Mouse (Mus musculus): ENCODE measurements at regions not wholly inside any gene's neighbourhood (a gene's known extent, or its start where the extent isn't known, plus 50 kb on each side); places are given as distances from the start of the nearest gene placed in this dataset.
"Not testable (repeated sequence)": the region's sequence is repeated elsewhere in the genome, so short reads cannot be mapped to it uniquely, and the experiment has no call there.

- H3K4me1 ChIP-seq (ENCODE audit: insufficient read depth) = no peaks in the 10 kb centered on the region
- ATAC-seq (ENCODE audit: insufficient read depth) (no peak), DNase-seq (no peak)
- H3K4me2 ChIP-seq = no peak overlapping the region
- H3K4me3 ChIP-seq (ENCODE audit: low read depth, low read length) = no peak overlapping the region
- no peaks in the 10 kb centered on the region for H3K9me3 ChIP-seq (ENCODE audit: low read depth, low read length)
- 52% methylated on average over 2 of the region's 2 CpGs for WGBS
- H3K27ac ChIP-seq (ENCODE audit: low read depth) = no peak overlapping the region
- no peak overlapping the region for H3K9ac ChIP-seq
- H3K27me3 ChIP-seq (ENCODE audit: insufficient read depth, low read length) = 0 out of 2 replicates have a peak, but pooled peaks cover 5% of the 10 kb centered on the region
- no peaks in the 10 kb centered on the region for H3K36me3 ChIP-seq (ENCODE audit: insufficient read depth)
- TF ChIP-seq CTCF (IDR thresholded peaks at IDR 0.05; ENCODE audit: low read depth) = no peak
Measured at GRCm38 (mm10) chrX:99732526-99732925, 88.3 kb upstream of the Tmem28 start.

- Histone ChIP-seq H3K4me1 (ENCODE audit: insufficient read depth) (no peaks in the 10 kb centered on the region), H3K27ac (ENCODE audit: low read depth) (no peak overlapping the region), H3K4me2 (no peak overlapping the region), H3K4me3 (ENCODE audit: low read depth, low read length) (no peak overlapping the region), H3K9ac (no peak overlapping the region), H3K9me3 (ENCODE audit: low read depth, low read length) (no peaks in the 10 kb centered on the region), H3K27me3 (ENCODE audit: insufficient read depth, low read length) (no peaks in the 10 kb centered on the region), H3K36me3 (ENCODE audit: insufficient read depth) (no peaks in the 10 kb centered on the region)
- 0% methylated on average over 1 of the region's 1 CpGs for WGBS
- ATAC-seq (ENCODE audit: insufficient read depth) (no peak), DNase-seq (peak; percentile 74)
- TF ChIP-seq CTCF (IDR thresholded peaks at IDR 0.05; ENCODE audit: low read depth) = peak; percentile 48
Measured at GRCm38 (mm10) chrX:99725101-99725500, 95.7 kb upstream of the Tmem28 start.

GRCm38 (mm10) chrX:99695366-99695765 lies 125.5 kb upstream of the Tmem28 start:
- 33% methylated on average over 4 of the region's 4 CpGs for WGBS
- Histone ChIP-seq H3K9me3 (ENCODE audit: low read depth, low read length) (no peaks in the 10 kb centered on the region), H3K27ac (ENCODE audit: low read depth) (no peak overlapping the region), H3K4me2 (no peak overlapping the region), H3K27me3 (ENCODE audit: insufficient read depth, low read length) (no peaks in the 10 kb centered on the region), H3K9ac (no peak overlapping the region), H3K4me3 (ENCODE audit: low read depth, low read length) (no peak overlapping the region), H3K4me1 (ENCODE audit: insufficient read depth) (no peaks in the 10 kb centered on the region), H3K36me3 (ENCODE audit: insufficient read depth) (no peaks in the 10 kb centered on the region)
- ATAC-seq (ENCODE audit: insufficient read depth) (no peak), DNase-seq (peak; percentile 15)
- no peak for TF ChIP-seq CTCF (IDR thresholded peaks at IDR 0.05; ENCODE audit: low read depth)

GRCm38 (mm10) chrX:99690971-99691370 lies 129.8 kb upstream of the Tmem28 start:
- Histone ChIP-seq H3K36me3 (ENCODE audit: insufficient read depth) (no peaks in the 10 kb centered on the region), H3K4me1 (ENCODE audit: insufficient read depth) (no peaks in the 10 kb centered on the region), H3K4me3 (ENCODE audit: low read depth, low read length) (no peak overlapping the region), H3K9ac (no peak overlapping the region), H3K27ac (ENCODE audit: low read depth) (no peak overlapping the region), H3K4me2 (no peak overlapping the region), H3K27me3 (ENCODE audit: insufficient read depth, low read length) (no peaks in the 10 kb centered on the region), H3K9me3 (ENCODE audit: low read depth, low read length) (no peaks in the 10 kb centered on the region)
- TF ChIP-seq CTCF (IDR thresholded peaks at IDR 0.05; ENCODE audit: low read depth) = no peak
- DNase-seq = no peak
- ATAC-seq (ENCODE audit: insufficient read depth) = no peak
- WGBS = 45% methylated on average over 4 of the region's 4 CpGs

- Histone ChIP-seq H3K4me1 (ENCODE audit: insufficient read depth) (no peaks in the 10 kb centered on the region), H3K9me3 (ENCODE audit: low read depth, low read length) (no peaks in the 10 kb centered on the region), H3K9ac (no peak overlapping the region), H3K36me3 (ENCODE audit: insufficient read depth) (no peaks in the 10 kb centered on the region), H3K27me3 (ENCODE audit: insufficient read depth, low read length) (no peaks in the 10 kb centered on the region), H3K27ac (ENCODE audit: low read depth) (no peak overlapping the region), H3K4me3 (ENCODE audit: low read depth, low read length) (no peak overlapping the region), H3K4me2 (no peak overlapping the region)
- WGBS = 77% methylated on average over 4 of the region's 4 CpGs
- DNase-seq (no peak), ATAC-seq (ENCODE audit: insufficient read depth) (no peak)
- TF ChIP-seq CTCF (IDR thresholded peaks at IDR 0.05; ENCODE audit: low read depth) = no peak
Measured at GRCm38 (mm10) chrX:99689761-99690160, 131.1 kb upstream of the Tmem28 start.

- H3K9ac ChIP-seq = not testable (repeated sequence)
Measured at GRCm38 (mm10) chrX:99682491-99682890, 138.3 kb upstream of the Tmem28 start.

GRCm38 (mm10) chrX:99667596-99667995 lies 153.2 kb upstream of the Tmem28 start:
- DNase-seq = peak; percentile 74
- Histone ChIP-seq H3K9ac (no peak overlapping the region), H3K36me3 (ENCODE audit: insufficient read depth) (no peaks in the 10 kb centered on the region), H3K4me2 (no peak overlapping the region), H3K27me3 (ENCODE audit: insufficient read depth, low read length) (no peaks in the 10 kb centered on the region), H3K27ac (ENCODE audit: low read depth) (no peak overlapping the region), H3K9me3 (ENCODE audit: low read depth, low read length) (no peaks in the 10 kb centered on the region), H3K4me3 (ENCODE audit: low read depth, low read length) (no peak overlapping the region), H3K4me1 (ENCODE audit: insufficient read depth) (no peaks in the 10 kb centered on the region)
- WGBS = 48% methylated on average over 2 of the region's 2 CpGs
- TF ChIP-seq CTCF (IDR thresholded peaks at IDR 0.05; ENCODE audit: low read depth) = no peak
- ATAC-seq (ENCODE audit: insufficient read depth) = no peak

More at GRCm38 (mm10) chrX:99682491-99682890, 138.3 kb upstream of the Tmem28 start:
- not testable (repeated sequence) for H3K36me3 ChIP-seq (ENCODE audit: insufficient read depth); H3K4me3 ChIP-seq (ENCODE audit: low read depth, low read length); H3K27ac ChIP-seq (ENCODE audit: low read depth); ATAC-seq (ENCODE audit: insufficient read depth); H3K27me3 ChIP-seq (ENCODE audit: insufficient read depth, low read length); H3K4me1 ChIP-seq (ENCODE audit: insufficient read depth); DNase-seq; H3K9me3 ChIP-seq (ENCODE audit: low read depth, low read length); H3K4me2 ChIP-seq

- H3K9ac ChIP-seq = no peak overlapping the region
- no peak overlapping the region for H3K4me3 ChIP-seq (ENCODE audit: low read depth, low read length)
- 37% methylated on average over 3 of the region's 3 CpGs for WGBS
- no peaks in the 10 kb centered on the region for H3K27me3 ChIP-seq (ENCODE audit: insufficient read depth, low read length)
- H3K36me3 ChIP-seq (ENCODE audit: insufficient read depth) = no peaks in the 10 kb centered on the region
- no peaks in the 10 kb centered on the region for H3K9me3 ChIP-seq (ENCODE audit: low read depth, low read length)
- ATAC-seq (ENCODE audit: insufficient read depth) (no peak), DNase-seq (no peak)
- TF ChIP-seq CTCF (IDR thresholded peaks at IDR 0.05; ENCODE audit: low read depth) = no peak
- no peak overlapping the region for H3K4me2 ChIP-seq
- H3K4me1 ChIP-seq (ENCODE audit: insufficient read depth) = no peaks in the 10 kb centered on the region
- H3K27ac ChIP-seq (ENCODE audit: low read depth) = no peak overlapping the region
Measured at GRCm38 (mm10) chrX:99662566-99662965, 158.3 kb upstream of the Tmem28 start.
